21 mouse cellular contexts compared by ENCODE assay signal in genomic region chr2:52952202-52952730, GRCm38 (mm10).
DNase-seq lines count a peak whose midpoint lies in the region; ATAC-seq and TF ChIP-seq lines count a peak whose summit lies in the region.
"Had no signal": no experiment of that assay in that cellular context is flagged by ENCODE, and none has a peak within 500 bp of the region (broad histone marks: within the 10 kb centered on the region; RNA-seq: fewer than 3 reads in every experiment).

No protein-coding gene starts in this region.

- no peak overlapping the region for H3ac ChIP-seq in C2C12 (ENCODE audit: control insufficient read depth, insufficient read length, low read depth)
- H3ac ChIP-seq in myocyte (ENCODE audit: control insufficient read depth, insufficient read length), result no peak overlapping the region

- peak overlapping the region; percentile 28 for H3K4me2 ChIP-seq in myocyte (ENCODE audit: low read depth)
- no peak overlapping the region for H3K4me2 ChIP-seq in forebrain, embryonic 13.5 days
- H3K4me2 ChIP-seq: limb, embryonic 12.5 days; liver, embryonic 11.5 days; lung, embryonic 14.5 days; midbrain, embryonic 12.5 days had no signal

- TF ChIP-seq CTCF in C2C12 (IDR thresholded peaks at IDR 0.05; ENCODE audit: control insufficient read depth, insufficient read depth, insufficient read length), result no peak

- ATAC-seq in forebrain, embryonic 13.5 days, result no peak
- ATAC-seq: forebrain, postnatal 0 days had no signal

- H3K27me3 ChIP-seq in C2C12 (ENCODE audit: control insufficient read depth, insufficient read depth, insufficient read length) (no peaks in the 10 kb centered on the region), myocyte (ENCODE audit: control insufficient read depth, insufficient read depth, insufficient read length) (no peaks in the 10 kb centered on the region)
- H3K27me3 ChIP-seq in forebrain, embryonic 13.5 days, result no peaks in the 10 kb centered on the region
- H3K27me3 ChIP-seq: limb, embryonic 12.5 days; midbrain, embryonic 12.5 days had no signal

- H3K9ac ChIP-seq in forebrain, embryonic 13.5 days, result no peak overlapping the region
- H3K9ac ChIP-seq: forebrain, postnatal 0 days; limb, embryonic 12.5 days; lung, embryonic 14.5 days; midbrain, embryonic 12.5 days had no signal

- no peaks in the 10 kb centered on the region for H3K36me3 ChIP-seq in C2C12 (ENCODE audit: control insufficient read depth, insufficient read depth)
- H3K36me3 ChIP-seq in myocyte (ENCODE audit: control insufficient read depth, insufficient read depth), result no peaks in the 10 kb centered on the region
- no peaks in the 10 kb centered on the region for H3K36me3 ChIP-seq in forebrain, embryonic 13.5 days (ENCODE audit: poor library complexity, severe bottlenecking)
- H3K36me3 ChIP-seq: heart, embryonic 10.5 days; midbrain, embryonic 12.5 days had no signal

- 0 out of 2 replicates have a peak, but pooled peaks cover 9% of the 10 kb centered on the region for H3K4me1 ChIP-seq in forebrain, embryonic 13.5 days

- H3K27ac ChIP-seq in forebrain, embryonic 13.5 days, result no peak overlapping the region
- H3K27ac ChIP-seq: forebrain, embryonic 10.5 days; heart, embryonic 10.5 days; layer of hippocampus, adult 2 months; limb, embryonic 12.5 days; midbrain, embryonic 12.5 days had no signal

- DNase-seq in ovary, adult 18-20 months (ENCODE audit: low spot score), result peak; percentile 52
- no peak for DNase-seq in ovary, postnatal 14 days (ENCODE audit: low spot score)
- DNase-seq in induced T-regulatory cell, adult 2 months (ENCODE audit: low read depth), result peak; percentile 37
- DNase-seq in kidney, postnatal 25 days, result no peak
- DNase-seq in adipocyte (ENCODE audit: low spot score), result no peak
- DNase-seq: adrenal gland, postnatal 14 days; cerebellum, adult 9-10 months; forebrain, postnatal 0 days; kidney, adult 9 months; kidney, postnatal 14 days; lung, embryonic 14.5 days; right cerebral cortex, postnatal 25 days had no signal

- 88% methylated on average over 6 of the region's 6 CpGs for WGBS in forebrain, embryonic 13.5 days

- TF ChIP-seq POLR2A in myocyte (IDR thresholded peaks at IDR 0.05; ENCODE audit: insufficient read length, low read depth), result no peak

- H3K9me3 ChIP-seq in forebrain, embryonic 13.5 days (replicated peaks), result peaks cover 4% of the 10 kb centered on the region; the same call in 1 of the 2 replicates
- H3K9me3 ChIP-seq: heart, embryonic 10.5 days; limb, embryonic 12.5 days; midbrain, embryonic 12.5 days had no signal

- H3K79me2 ChIP-seq in C2C12 (ENCODE audit: control insufficient read depth, insufficient read depth) (peaks cover 9% of the 10 kb centered on the region), myocyte (ENCODE audit: control insufficient read depth, insufficient read depth) (no peaks in the 10 kb centered on the region)

- peaks cover 2% of the 10 kb centered on the region for H3K79me3 ChIP-seq in C2C12 (ENCODE audit: low read depth)

- H3K4me3 ChIP-seq in C2C12 (ENCODE audit: insufficient read depth, poor library complexity, severe bottlenecking) (no peak overlapping the region), myocyte (no peak overlapping the region)
- no peak overlapping the region for H3K4me3 ChIP-seq in forebrain, embryonic 13.5 days
- H3K4me3 ChIP-seq: forebrain, embryonic 10.5 days; heart, embryonic 10.5 days; layer of hippocampus, adult 2 months; limb, embryonic 12.5 days; midbrain, embryonic 12.5 days had no signal

TF ChIP-seq in C2C12, 6 proteins besides CTCF, POLR2A, EP300 and RAD21:
- TF ChIP-seq MAX (IDR thresholded peaks at IDR 0.05) (peak; percentile 39), FOSL1 (IDR thresholded peaks at IDR 0.05; ENCODE audit: insufficient read depth, low read length, poor library complexity, severe bottlenecking) (no peak), USF1 (IDR thresholded peaks at IDR 0.05; ENCODE audit: low read depth) (no peak), MYOD1 (IDR thresholded peaks at IDR 0.05; ENCODE audit: control insufficient read depth, insufficient read length, low read depth) (peak; percentile 17), MYOG (IDR thresholded peaks at IDR 0.05; ENCODE audit: control insufficient read depth, extremely low read depth, insufficient read length) (no peak), CEBPB (IDR thresholded peaks at IDR 0.05; ENCODE audit: low read depth) (peak; percentile 82)

TF ChIP-seq in myocyte, 11 proteins besides CTCF, POLR2A, EP300 and RAD21:
- TF ChIP-seq POLR2AphosphoS2 (IDR thresholded peaks at IDR 0.05; ENCODE audit: insufficient read length, low read depth) (no peak), REST (IDR thresholded peaks at IDR 0.05; ENCODE audit: insufficient read depth, insufficient read length) (no peak), CEBPB (IDR thresholded peaks at IDR 0.05; ENCODE audit: insufficient read depth, poor library complexity, severe bottlenecking) (0 out of 2 replicates have a peak, but pooled peaks have one; percentile 1)

Comparison
In these comparisons a context has a peak if more than half of its experiments do, and no peak if none do; other contexts are left out.
1. DNase-seq: peak in ovary, adult 18-20 months (single experiment) and induced T-regulatory cell, adult 2 months (single experiment); none in ovary, postnatal 14 days (single experiment), kidney, postnatal 25 days (0 of 2) and adipocyte (single experiment).